9 mouse cellular contexts compared by ENCODE assay signal in the genomic region with DNA sequence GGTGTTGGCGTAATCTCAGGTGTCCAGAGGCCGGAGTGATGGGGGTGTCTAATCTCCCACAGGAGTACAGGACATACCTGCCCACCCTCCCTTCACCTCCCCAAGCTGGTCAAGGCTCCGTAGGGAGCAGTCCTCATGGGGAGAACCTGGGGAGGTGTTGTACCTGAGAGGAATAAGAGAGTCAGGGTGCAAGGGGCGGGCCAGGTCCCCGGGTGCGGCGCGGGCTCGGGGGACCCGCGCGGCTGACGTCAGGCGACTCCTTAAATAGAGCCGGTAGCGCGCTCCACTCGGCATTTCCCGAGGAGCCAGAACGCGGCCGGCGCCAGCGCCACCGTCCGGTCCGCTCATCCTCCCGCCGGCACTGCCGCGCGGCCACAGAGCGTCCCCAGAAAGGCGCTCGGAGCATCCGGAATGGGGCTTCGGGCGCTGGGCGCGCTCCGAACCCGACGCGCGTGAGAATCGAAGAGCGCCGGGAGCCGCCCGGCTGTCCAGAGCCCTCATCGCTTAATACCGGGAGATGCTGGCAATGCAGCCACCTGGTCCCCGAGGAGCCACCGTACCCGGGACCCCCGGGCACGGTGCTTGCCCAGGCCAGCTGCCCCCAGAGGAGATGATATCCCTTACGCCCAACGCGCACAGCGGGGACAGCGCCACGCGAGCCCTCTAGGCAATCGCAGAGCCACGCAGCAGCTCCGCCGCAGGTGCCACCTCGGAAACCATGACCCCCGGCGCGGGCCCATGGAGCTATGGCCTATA. TPM values are rescaled to one million over a fixed set of nuclear protein-coding genes. Genes with fewer than 3 reads are reported as not detected.
DNase-seq lines count a peak whose midpoint lies in the region; ATAC-seq and TF ChIP-seq lines count a peak whose summit lies in the region.
"Had no signal": no experiment of that assay in that cellular context is flagged by ENCODE, and none has a peak within 500 bp of the region (broad histone marks: within the 10 kb centered on the region; RNA-seq: fewer than 3 reads in every experiment).

No protein-coding gene starts in this region.

- no peak for DNase-seq in heart, postnatal 10 days
- DNase-seq in G1E (ENCODE audit: low spot score) = no peak
- DNase-seq in left cerebral cortex, adult 2 months (ENCODE audit: extremely low spot score in 1 of 2, low spot score in 2 of 2) = peak; percentile 65 to 76
- DNase-seq in ovary, postnatal 10 days (ENCODE audit: low spot score) = no peak

- no peak overlapping the region for H3K9ac ChIP-seq in heart, embryonic 11.5 days (ENCODE audit: low read depth, low read length)
- peak overlapping the region; percentile 52 for H3K9ac ChIP-seq in forebrain, embryonic 13.5 days
- peak overlapping the region; percentile 26; the same call in 1 of the 2 replicates for H3K9ac ChIP-seq in neural tube, embryonic 12.5 days

- TF ChIP-seq CTCF in G1E (IDR thresholded peaks at IDR 0.05; ENCODE audit: low read depth, low read length) = no peak
- TF ChIP-seq CTCF in left cerebral cortex, adult 2 months (IDR thresholded peaks at IDR 0.05) = peak; percentile 14

- H3K4me1 ChIP-seq in heart, embryonic 11.5 days (ENCODE audit: control insufficient read depth, insufficient read depth, low read length) = peaks cover 4% of the 10 kb centered on the region; the same call in 1 of the 2 replicates
- H3K4me1 ChIP-seq in G1E (ENCODE audit: insufficient read depth, low read depth, low read length) = no peaks in the 10 kb centered on the region
- H3K4me1 ChIP-seq in forebrain, embryonic 13.5 days = peaks cover 15% of the 10 kb centered on the region
- H3K4me1 ChIP-seq in neural tube, embryonic 12.5 days = peaks cover 17% of the 10 kb centered on the region; the same call in 1 of the 2 replicates

- H3K4me2 ChIP-seq in heart, embryonic 11.5 days = peak overlapping the region; percentile 60
- H3K4me2 ChIP-seq in forebrain, embryonic 13.5 days = peak overlapping the region; percentile 73
- peak overlapping the region; percentile 67 for H3K4me2 ChIP-seq in neural tube, embryonic 12.5 days (replicated peaks)

- H3K9me3 ChIP-seq in heart, embryonic 11.5 days (replicated peaks; ENCODE audit: control insufficient read depth, low read length) = no peaks in the 10 kb centered on the region
- peaks cover 17% of the 10 kb centered on the region for H3K9me3 ChIP-seq in G1E (replicated peaks)
- no peaks in the 10 kb centered on the region for H3K9me3 ChIP-seq in forebrain, embryonic 13.5 days (replicated peaks)
- no peaks in the 10 kb centered on the region for H3K9me3 ChIP-seq in neural tube, embryonic 12.5 days

- no peaks in the 10 kb centered on the region for H3K36me3 ChIP-seq in heart, embryonic 11.5 days (ENCODE audit: control insufficient read depth, insufficient read depth, low read length)
- H3K36me3 ChIP-seq in G1E (replicated peaks) = no peaks in the 10 kb centered on the region
- H3K36me3 ChIP-seq in forebrain, embryonic 13.5 days (ENCODE audit: poor library complexity, severe bottlenecking) = no peaks in the 10 kb centered on the region
- no peaks in the 10 kb centered on the region for H3K36me3 ChIP-seq in neural tube, embryonic 12.5 days

- H3K27me3 ChIP-seq in heart, embryonic 11.5 days (ENCODE audit: control insufficient read depth, insufficient read depth, low read length) = peaks cover 51% of the 10 kb centered on the region
- H3K27me3 ChIP-seq in G1E (ENCODE audit: insufficient read depth, low read length) = no peaks in the 10 kb centered on the region; the same call in 1 of the 2 replicates
- H3K27me3 ChIP-seq in forebrain, embryonic 13.5 days = peaks cover 70% of the 10 kb centered on the region
- peaks cover 48% of the 10 kb centered on the region for H3K27me3 ChIP-seq in neural tube, embryonic 12.5 days (replicated peaks)

- 2% methylated on average over 72 of the region's 72 CpGs for WGBS in heart, embryonic 11.5 days (ENCODE audit: insufficient replicate concordance)
- under 1% methylated on average over 71 of the region's 72 CpGs for WGBS in forebrain, embryonic 13.5 days
- 2% methylated on average over 72 of the region's 72 CpGs for WGBS in neural tube, embryonic 12.5 days

- peak; percentile 50; the same call in 1 of the 2 replicates for ATAC-seq in heart, embryonic 11.5 days (replicated peaks; ENCODE audit: insufficient number of reproducible peaks, low FRiP score, low TSS enrichment)
- no peak for ATAC-seq in G1E (ENCODE audit: extremely low read depth, insufficient number of reproducible peaks, low FRiP score, poor library complexity, severe bottlenecking)
- ATAC-seq in forebrain, embryonic 13.5 days = peak; percentile 62
- ATAC-seq in neural tube, embryonic 12.5 days (ENCODE audit: low FRiP score, low read depth) = peak; percentile 57; the same call in 1 of the 2 replicates
- ATAC-seq in megakaryocyte, adult 5-6 weeks (ENCODE audit: poor library complexity, severe bottlenecking) = no peak

- intact Hi-C loops in heart, postnatal 10 days (cut with DNase I) = loop anchor here (5.0 kb wide), 1 partner anchor 170 kb away; no protein-coding TSS in a partner anchor
- intact Hi-C loops in left cerebral cortex, adult 2 months (cut with DNase I) = loop anchor here (2.0 to 10.0 kb wide), 4 partner anchors 145 to 573 kb away; no protein-coding TSS in a partner anchor

- H3K4me3 ChIP-seq in heart, embryonic 11.5 days (ENCODE audit: low read depth, low read length) = peak overlapping the region; percentile 30
- H3K4me3 ChIP-seq in G1E (ENCODE audit: low read depth, low read length) = peak overlapping the region; percentile 33; the same call in 1 of the 2 replicates
- peak overlapping the region; percentile 45 for H3K4me3 ChIP-seq in forebrain, embryonic 13.5 days
- H3K4me3 ChIP-seq in left cerebral cortex, adult 2 months = peak overlapping the region; percentile 60
- peak overlapping the region; percentile 36 for H3K4me3 ChIP-seq in neural tube, embryonic 12.5 days

- H3K27ac ChIP-seq in heart, embryonic 11.5 days (ENCODE audit: low read depth, low read length) = no peak overlapping the region
- H3K27ac ChIP-seq in forebrain, embryonic 13.5 days = no peak overlapping the region
- H3K27ac ChIP-seq in left cerebral cortex, adult 2 months = peak overlapping the region; percentile 76
- H3K27ac ChIP-seq in neural tube, embryonic 12.5 days = no peak overlapping the region

RNA-seq across cellular contexts. Expression of a gene that starts 0.5 kb away (rescaled TPM):
- polyA plus RNA-seq in heart, embryonic 11.5 days (2014; fragmentation: Nextera tagmentation; extraction: Ambion mirVana) = 0.09 and 0.28 TPM in 2 replicates
- not detected for total RNA-seq in heart, postnatal 10 days (2021)
- total RNA-seq in G1E (2014; fragmentation: Nextera tagmentation) (not detected in 2 replicates), G1E (2017) (0.27 TPM in 1 of 2 replicates, not detected in the other)
- polyA plus RNA-seq in G1E (2012) = not detected in 2 replicates
- 2.5 and 3.0 TPM in 2 replicates for polyA plus RNA-seq in forebrain, embryonic 13.5 days (2015; fragmentation: Nextera tagmentation; extraction: Ambion mirVana)
- total RNA-seq in left cerebral cortex, adult 2 months (2021) = 10 to 100 TPM; 51.9 to 53.4 TPM
- polyA plus RNA-seq in neural tube, embryonic 12.5 days (2016; fragmentation: Nextera tagmentation; extraction: Ambion mirVana) = 6.3 and 6.5 TPM in 2 replicates
- total RNA-seq in megakaryocyte, adult 5-6 weeks (2015) = not detected in 2 replicates
- not detected in 2 replicates for total RNA-seq in megakaryocyte, adult 5-6 weeks (2017)
- total RNA-seq: CH12.LX had no signal

Comparison
In these comparisons a context has a peak if more than half of its experiments do, and no peak if none do; other contexts are left out.
1. ATAC-seq: peak in heart, embryonic 11.5 days (single experiment), forebrain, embryonic 13.5 days (single experiment) and neural tube, embryonic 12.5 days (single experiment); none in G1E (single experiment) and megakaryocyte, adult 5-6 weeks (single experiment).
2. DNase-seq: peak in left cerebral cortex, adult 2 months (2 of 2); none in heart, postnatal 10 days (0 of 2), G1E (single experiment) and ovary, postnatal 10 days (single experiment).
3. RNA of a gene that starts 0.5 kb away (total RNA-seq): 51.9 to 53.4 TPM in left cerebral cortex, adult 2 months; 0.27 TPM in G1E, not detected in heart, postnatal 10 days and not detected in megakaryocyte, adult 5-6 weeks; every median in the first group is over 10 times any median in the second.
4. Peak in every context shown above with its lines, with median percentiles within 50 percentile points of each other: H3K4me2 ChIP-seq and H3K4me3 ChIP-seq.